Comparison of ENCODE assay signal across 8 mouse cellular contexts in genomic region chr4:118178952-118179466, GRCm38 (mm10). TPM values are rescaled to one million over a fixed set of nuclear protein-coding genes. Genes with fewer than 3 reads are reported as not detected.
DNase-seq lines count a peak whose midpoint lies in the region; ATAC-seq and TF ChIP-seq lines count a peak whose summit lies in the region.

No protein-coding gene starts in this region.

- no peak for DNase-seq in layer of hippocampus, adult 2 months (ENCODE audit: low spot score in 2 of 2)
- no peak for DNase-seq in layer of hippocampus, postnatal 25 days (ENCODE audit: extremely low spot score in 1 of 2, low spot score in 1 of 2)
- no peak for DNase-seq in limb, embryonic 11.5 days (ENCODE audit: low spot score)
- DNase-seq in embryo, embryonic 10.5 days (ENCODE audit: low spot score), result no peak
- DNase-seq in thymus, postnatal 0 days (ENCODE audit: low spot score), result no peak

- TF ChIP-seq CTCF in layer of hippocampus, adult 2 months (conservative IDR thresholded peaks at IDR 0.05), result no peak

- no peaks in the 10 kb centered on the region for H3K9me3 ChIP-seq in embryonic facial prominence, embryonic 12.5 days
- H3K9me3 ChIP-seq in limb, embryonic 11.5 days (ENCODE audit: control insufficient read depth, low read length), result no peaks in the 10 kb centered on the region
- H3K9me3 ChIP-seq in neural tube, embryonic 15.5 days (replicated peaks), result no peaks in the 10 kb centered on the region

- H3K27ac ChIP-seq in layer of hippocampus, adult 2 months, result peak overlapping the region; percentile 99
- H3K27ac ChIP-seq in embryonic facial prominence, embryonic 12.5 days, result peak overlapping the region; percentile 92
- H3K27ac ChIP-seq in limb, embryonic 11.5 days (replicated peaks; ENCODE audit: low read depth, low read length), result peak overlapping the region; percentile 90
- H3K27ac ChIP-seq in neural tube, embryonic 15.5 days (replicated peaks), result peak overlapping the region; percentile 99

- peak overlapping the region; percentile 80 for H3K9ac ChIP-seq in embryonic facial prominence, embryonic 12.5 days
- H3K9ac ChIP-seq in limb, embryonic 11.5 days (ENCODE audit: low read length), result peak overlapping the region; percentile 89
- H3K9ac ChIP-seq in neural tube, embryonic 15.5 days (replicated peaks), result peak overlapping the region; percentile 79

- peaks cover 8% of the 10 kb centered on the region for H3K4me1 ChIP-seq in embryonic facial prominence, embryonic 12.5 days
- H3K4me1 ChIP-seq in limb, embryonic 11.5 days (ENCODE audit: control insufficient read depth, insufficient read depth, low read length), result peaks cover 6% of the 10 kb centered on the region; the same call in 1 of the 2 replicates
- H3K4me1 ChIP-seq in neural tube, embryonic 15.5 days, result peaks cover 22% of the 10 kb centered on the region

- peak overlapping the region; percentile 87 for H3K4me3 ChIP-seq in layer of hippocampus, adult 2 months
- H3K4me3 ChIP-seq in embryonic facial prominence, embryonic 12.5 days, result peak overlapping the region; percentile 68
- H3K4me3 ChIP-seq in limb, embryonic 11.5 days (ENCODE audit: low read depth, low read length), result peak overlapping the region; percentile 82
- peak overlapping the region; percentile 82 for H3K4me3 ChIP-seq in neural tube, embryonic 15.5 days (replicated peaks)

- peaks cover 34% of the 10 kb centered on the region for H3K36me3 ChIP-seq in embryonic facial prominence, embryonic 12.5 days
- H3K36me3 ChIP-seq in limb, embryonic 11.5 days (ENCODE audit: control insufficient read depth, insufficient read depth, low read length), result peaks cover 16% of the 10 kb centered on the region; the same call in 1 of the 2 replicates
- H3K36me3 ChIP-seq in neural tube, embryonic 15.5 days, result peaks cover 34% of the 10 kb centered on the region

- H3K4me2 ChIP-seq in embryonic facial prominence, embryonic 12.5 days (replicated peaks), result peak overlapping the region; percentile 61
- H3K4me2 ChIP-seq in limb, embryonic 11.5 days (ENCODE audit: low read depth, severe bottlenecking), result peak overlapping the region; percentile 64
- peak overlapping the region; percentile 66 for H3K4me2 ChIP-seq in neural tube, embryonic 15.5 days

- 2% methylated on average over 12 of the region's 12 CpGs for WGBS in embryonic facial prominence, embryonic 12.5 days
- 4% methylated on average over 12 of the region's 12 CpGs for WGBS in limb, embryonic 11.5 days
- 1% methylated on average over 12 of the region's 12 CpGs for WGBS in neural tube, embryonic 15.5 days

- ATAC-seq in embryonic facial prominence, embryonic 12.5 days (ENCODE audit: insufficient number of reproducible peaks, insufficient read depth, low FRiP score, low TSS enrichment), result no peak
- ATAC-seq in limb, embryonic 11.5 days (ENCODE audit: insufficient number of reproducible peaks, low FRiP score, low TSS enrichment, low read depth), result no peak; the same call in 1 of the 2 replicates
- ATAC-seq in neural tube, embryonic 15.5 days (ENCODE audit: low FRiP score), result no peak
- no peak for ATAC-seq in activated CD4-positive, CD25-positive, alpha-beta regulatory T cell, adult 4 months

- H3K27me3 ChIP-seq in embryonic facial prominence, embryonic 12.5 days, result no peaks in the 10 kb centered on the region
- no peaks in the 10 kb centered on the region for H3K27me3 ChIP-seq in limb, embryonic 11.5 days (ENCODE audit: control insufficient read depth, insufficient read depth, low read length)
- H3K27me3 ChIP-seq in neural tube, embryonic 15.5 days (replicated peaks), result no peaks in the 10 kb centered on the region

RNA-seq across cellular contexts. Expression of gene Kdm4a, which starts 0.8 kb away (rescaled TPM):
- total RNA-seq in layer of hippocampus, adult 2 months (2021), result 10 to 100 TPM; 48.8 to 50.1 TPM
- total RNA-seq in layer of hippocampus, postnatal 25 days (2021), result 10 to 100 TPM; 45.4 to 48.1 TPM
- 56.5 and 58.3 TPM in 2 replicates for polyA plus RNA-seq in embryonic facial prominence, embryonic 12.5 days (2016; fragmentation: Nextera tagmentation; extraction: Ambion mirVana)
- 63.9 and 71.4 TPM in 2 replicates for polyA plus RNA-seq in limb, embryonic 11.5 days (2014; fragmentation: Nextera tagmentation; extraction: Ambion mirVana)
- polyA plus RNA-seq in neural tube, embryonic 15.5 days (2015; fragmentation: Nextera tagmentation; extraction: Ambion mirVana), result 40.2 and 40.6 TPM in 2 replicates
- 10 to 100 TPM in 1 of 2 experiments, 1 to 10 TPM in 1; 6.1 to 11.4 TPM for polyA plus RNA-seq in activated CD4-positive, CD25-positive, alpha-beta regulatory T cell, adult 4 months (2017; shearing (Covaris generic))
- 29.8 and 34.0 TPM in 2 replicates for polyA plus RNA-seq in thymus, postnatal 0 days (2015; fragmentation: Nextera tagmentation; extraction: Ambion mirVana)

RNA-seq across cellular contexts. Expression of gene St3gal3, which starts 44.3 kb away (rescaled TPM):
- 10 to 100 TPM; 41.9 to 42.1 TPM for total RNA-seq in layer of hippocampus, adult 2 months (2021)
- 10 to 100 TPM; 43.0 to 46.6 TPM for total RNA-seq in layer of hippocampus, postnatal 25 days (2021)
- 10.8 and 12.0 TPM in 2 replicates for polyA plus RNA-seq in embryonic facial prominence, embryonic 12.5 days (2016; fragmentation: Nextera tagmentation; extraction: Ambion mirVana)
- 6.3 and 7.3 TPM in 2 replicates for polyA plus RNA-seq in limb, embryonic 11.5 days (2014; fragmentation: Nextera tagmentation; extraction: Ambion mirVana)
- polyA plus RNA-seq in neural tube, embryonic 15.5 days (2015; fragmentation: Nextera tagmentation; extraction: Ambion mirVana), result 13.8 and 18.3 TPM in 2 replicates
- polyA plus RNA-seq in activated CD4-positive, CD25-positive, alpha-beta regulatory T cell, adult 4 months (2017; shearing (Covaris generic)), result under 1 TPM; 0.77 to 0.85 TPM
- polyA plus RNA-seq in thymus, postnatal 0 days (2015; fragmentation: Nextera tagmentation; extraction: Ambion mirVana), result 4.2 and 4.7 TPM in 2 replicates
